In genomic region chr7:119667893-119668292, GRCm38 (mm10) we compare ENCODE assay signal across 25 mouse cellular contexts. TPM values are rescaled to one million over a fixed set of nuclear protein-coding genes. Genes with fewer than 3 reads are reported as not detected.
A peak's percentile ranks its signal among the peaks of the same experiment; 100 is the strongest.
DNase-seq lines count a peak whose midpoint lies in the region; ATAC-seq and TF ChIP-seq lines count a peak whose summit lies in the region.
"Had no signal": no experiment of that assay in that cellular context is flagged by ENCODE, and none has a peak within 500 bp of the region (broad histone marks: within the 10 kb centered on the region; RNA-seq: fewer than 3 reads in every experiment).

No protein-coding gene starts in this region.

- no peaks in the 10 kb centered on the region for H3K79me2 ChIP-seq in liver, adult 2 months (ENCODE audit: control insufficient read depth, insufficient read depth, low read length)

- H3K4me1 ChIP-seq in liver, adult 2 months (ENCODE audit: control insufficient read depth, insufficient read depth, low read length), result peaks cover 12% of the 10 kb centered on the region; the same call in 1 of the 2 replicates
- no peaks in the 10 kb centered on the region for H3K4me1 ChIP-seq in liver, embryonic 12.5 days
- H3K4me1 ChIP-seq: embryonic facial prominence, embryonic 13.5 days; forebrain, embryonic 12.5 days; heart, embryonic 15.5 days had no signal

- no peak for TF ChIP-seq CTCF in liver, adult 2 months (IDR thresholded peaks at IDR 0.05; ENCODE audit: low read depth, low read length)

- peaks cover 18% of the 10 kb centered on the region for H3K36me3 ChIP-seq in liver, adult 2 months (ENCODE audit: control insufficient read depth, insufficient read depth, low read length)
- no peaks in the 10 kb centered on the region for H3K36me3 ChIP-seq in liver, embryonic 12.5 days
- H3K36me3 ChIP-seq: embryonic facial prominence, embryonic 13.5 days; forebrain, embryonic 12.5 days; heart, embryonic 15.5 days had no signal

- no peak for TF ChIP-seq POLR2A in liver, adult 2 months (IDR thresholded peaks at IDR 0.05; ENCODE audit: extremely low read depth, insufficient read depth, low read length)

- no peak overlapping the region for H3K9ac ChIP-seq in liver, adult 2 months (ENCODE audit: low read depth, low read length)
- no peak overlapping the region for H3K9ac ChIP-seq in liver, embryonic 12.5 days
- H3K9ac ChIP-seq: embryonic facial prominence, embryonic 13.5 days; forebrain, embryonic 12.5 days; heart, embryonic 15.5 days had no signal

- no peaks in the 10 kb centered on the region for H3K27me3 ChIP-seq in liver, adult 2 months (ENCODE audit: control insufficient read depth, insufficient read depth, low read length)
- no peaks in the 10 kb centered on the region for H3K27me3 ChIP-seq in liver, embryonic 12.5 days (replicated peaks)
- H3K27me3 ChIP-seq: embryonic facial prominence, embryonic 13.5 days; forebrain, embryonic 12.5 days; heart, embryonic 15.5 days; Patski had no signal

- 21% methylated on average over 3 of the region's 3 CpGs for WGBS in liver, adult 2 months
- 55% methylated on average over 3 of the region's 3 CpGs for WGBS in liver, embryonic 12.5 days (ENCODE audit: insufficient replicate concordance)

- H3K4me3 ChIP-seq in liver, adult 2 months (ENCODE audit: insufficient read depth, low read depth, low read length), result no peak overlapping the region
- H3K4me3 ChIP-seq in liver, embryonic 12.5 days, result no peak overlapping the region
- H3K4me3 ChIP-seq: embryonic facial prominence, embryonic 13.5 days; forebrain, embryonic 12.5 days; heart, adult 2 months; heart, embryonic 15.5 days had no signal

- no peak overlapping the region for H3K4me2 ChIP-seq in liver, embryonic 12.5 days
- H3K4me2 ChIP-seq: embryonic facial prominence, embryonic 13.5 days; forebrain, embryonic 12.5 days; heart, embryonic 11.5 days; heart, embryonic 15.5 days had no signal

- no peaks in the 10 kb centered on the region for H3K9me3 ChIP-seq in liver, embryonic 12.5 days (replicated peaks)
- H3K9me3 ChIP-seq: embryonic facial prominence, embryonic 13.5 days; forebrain, embryonic 12.5 days; heart, embryonic 15.5 days had no signal

- peak overlapping the region; percentile 78 for H3K27ac ChIP-seq in liver, adult 2 months (replicated peaks; ENCODE audit: insufficient read depth, low read depth, low read length)
- H3K27ac ChIP-seq in liver, embryonic 12.5 days, result no peak overlapping the region
- H3K27ac ChIP-seq: embryonic facial prominence, embryonic 13.5 days; forebrain, embryonic 12.5 days; heart, adult 2 months; heart, embryonic 15.5 days had no signal

- peak; percentile 57 for DNase-seq in kidney, adult 18-20 months
- DNase-seq in kidney, postnatal 10 days, result no peak
- peak; percentile 97 for DNase-seq in liver, adult 2 months (ENCODE audit: extremely low read depth, low read depth, low spot score)
- DNase-seq in kidney, postnatal 14 days, result peak; percentile 60
- no peak for DNase-seq in retina, embryonic 14.5 days (ENCODE audit: low spot score)
- DNase-seq: adrenal gland, postnatal 14 days; cerebellum, adult 18-20 months; cerebellum, adult 9-11 months; cerebellum, postnatal 36 days; gastrocnemius, postnatal 14 days; heart, adult 2 months; heart, postnatal 14 days had no signal

- ATAC-seq in liver, embryonic 12.5 days, result no peak
- ATAC-seq: activated CD4-positive, CD25-positive, alpha-beta regulatory T cell, adult 4 months; forebrain, embryonic 16.5 days; Patski had no signal

RNA-seq across cellular contexts. Expression of gene Acsm4, which starts 21.9 kb away (rescaled TPM):
- not detected in 2 replicates for total RNA-seq in liver, adult 2 months (2014; rRNA removed)
- polyA plus RNA-seq in liver, adult 2 months (2012; rRNA removed), result not detected in 2 replicates
- polyA plus RNA-seq in liver, embryonic 12.5 days (2016; fragmentation: Nextera tagmentation; extraction: Ambion mirVana), result not detected in 2 replicates
- total RNA-seq: adrenal gland, adult 18-20 months; adrenal gland, postnatal 14 days; CH12.LX; gastrocnemius, adult 18-20 months; gastrocnemius, postnatal 14 days; heart, adult 2 months; heart, postnatal 14 days; hematopoietic stem cell, adult 5-6 weeks had no signal
- polyA plus RNA-seq: activated CD4-positive, CD25-positive, alpha-beta regulatory T cell, adult 4 months; gonadal fat pad, adult 2 months; heart, adult 2 months; heart, embryonic 11.5 days; heart, embryonic 15.5 days; Patski had no signal

RNA-seq across cellular contexts. Expression of gene Thumpd1, which starts 52.7 kb away (rescaled TPM):
- total RNA-seq in liver, adult 2 months (2014; rRNA removed), result 11.8 and 13.6 TPM in 2 replicates
- polyA plus RNA-seq in liver, adult 2 months (2012; rRNA removed), result 6.0 and 7.2 TPM in 2 replicates
- 51.4 and 52.8 TPM in 2 replicates for polyA plus RNA-seq in liver, embryonic 12.5 days (2016; fragmentation: Nextera tagmentation; extraction: Ambion mirVana)

Comparison
In these comparisons a context has a peak if more than half of its experiments do, and no peak if none do; other contexts are left out.
1. DNase-seq: peak in kidney, adult 18-20 months (single experiment), liver, adult 2 months (single experiment) and kidney, postnatal 14 days (single experiment); none in kidney, postnatal 10 days (single experiment) and retina, embryonic 14.5 days (single experiment).